Mouse (Mus musculus) frontal cortex, adult 2 months (tissue): ENCODE results near the gene Dnajc28. TPM values are rescaled to one million over a fixed set of nuclear protein-coding genes. Genes with fewer than 3 reads are reported as not detected.
A peak's percentile ranks its signal among the peaks of the same experiment; 100 is the strongest.
"Not testable (repeated sequence)": the region's sequence is repeated elsewhere in the genome, so short reads cannot be mapped to it uniquely, and the experiment has no call there.

Experiments used
- DNase-seq, 2 experiments: peaks; one replicate each; pipeline ENCODE4 v3.0.0; 2022; ENCODE audit warnings: low spot score in 1 of 2; ENCODE audit errors: extremely low spot score in 1 of 2
- polyA plus RNA-seq: library from polyadenylated mRNA; depleted of rRNA; stranded (reverse); fragments of >200 nt; gene quantifications from 2 replicates; pipeline ENCODE4 v1.2.3, GENCODE M21; 2012; rRNA removed

Dnajc28 gene
- 6.4 and 6.6 TPM in 2 replicates for polyA plus RNA-seq

DNA sequence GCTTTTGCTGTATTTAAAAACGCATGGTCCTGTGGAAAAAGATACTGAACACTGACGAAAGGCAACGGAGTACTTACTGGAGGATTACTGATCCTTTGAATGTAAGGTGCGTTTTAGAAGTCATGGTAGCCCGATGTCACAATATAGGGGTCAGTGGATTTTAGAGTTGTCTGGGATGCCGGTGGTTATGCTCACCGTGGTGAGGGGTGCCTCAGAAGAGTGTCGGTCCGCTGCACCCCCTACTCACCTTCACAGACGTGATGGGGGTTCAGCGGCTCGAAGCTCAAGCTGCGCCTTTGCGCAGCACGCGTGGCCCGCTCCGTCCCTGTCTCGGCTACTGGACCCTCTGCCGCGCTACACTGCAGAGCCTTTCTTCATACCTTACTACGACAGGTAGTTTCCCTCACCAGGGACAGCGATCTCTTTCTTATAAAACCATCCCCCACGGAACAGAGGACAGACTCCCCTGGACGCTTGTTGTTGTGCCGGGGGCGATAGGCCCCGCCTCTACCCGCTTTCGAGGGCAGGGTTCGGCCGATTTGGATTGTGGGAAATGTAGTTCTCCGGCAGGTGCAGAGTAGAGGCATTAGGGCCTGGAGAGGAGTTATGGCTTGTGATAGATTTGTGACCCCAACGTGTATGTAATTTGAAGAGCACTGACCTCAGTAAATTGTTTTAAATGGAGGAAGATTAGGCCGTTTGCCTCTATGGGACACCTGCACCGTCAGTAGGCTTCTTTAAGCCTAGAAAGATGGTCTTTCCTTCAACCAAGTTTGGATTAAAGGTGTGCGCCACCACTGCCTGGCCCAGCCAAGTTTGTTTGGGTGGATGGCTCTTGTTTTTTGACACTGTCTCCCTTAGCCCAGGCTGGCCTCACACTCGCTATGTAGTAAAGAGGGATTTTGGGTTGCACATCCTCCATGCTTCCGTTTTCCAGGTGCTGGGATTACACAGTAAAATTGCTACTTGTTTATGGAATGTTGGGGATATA, at the start of gene Dnajc28:
TSS of gene Dnajc28 (minus strand) at position 516 of the 991 bp plus-strand sequence.
- DNase-seq: peak; percentile 66 to 89

DNA sequence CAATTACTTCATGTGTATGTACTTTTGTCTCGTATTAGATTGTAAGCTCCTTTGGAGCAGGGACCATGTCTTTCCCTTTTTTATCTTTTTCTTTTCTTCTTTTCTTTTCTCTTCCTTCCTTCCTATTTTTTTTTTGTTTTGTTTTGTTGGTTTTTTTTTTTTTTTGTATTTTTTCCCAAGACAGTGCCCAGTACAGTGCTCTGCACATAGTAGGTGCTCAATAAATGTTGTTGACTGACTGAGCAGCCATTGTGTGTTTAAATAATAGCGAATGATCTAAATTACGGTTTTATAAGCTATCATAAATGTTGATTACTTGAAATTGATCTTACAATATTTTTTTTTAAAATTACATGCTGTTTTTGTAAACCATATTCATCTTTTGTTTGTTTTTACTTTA, 45.0 kb upstream of the Dnajc28 start:
- DNase-seq: no peak

DNA sequence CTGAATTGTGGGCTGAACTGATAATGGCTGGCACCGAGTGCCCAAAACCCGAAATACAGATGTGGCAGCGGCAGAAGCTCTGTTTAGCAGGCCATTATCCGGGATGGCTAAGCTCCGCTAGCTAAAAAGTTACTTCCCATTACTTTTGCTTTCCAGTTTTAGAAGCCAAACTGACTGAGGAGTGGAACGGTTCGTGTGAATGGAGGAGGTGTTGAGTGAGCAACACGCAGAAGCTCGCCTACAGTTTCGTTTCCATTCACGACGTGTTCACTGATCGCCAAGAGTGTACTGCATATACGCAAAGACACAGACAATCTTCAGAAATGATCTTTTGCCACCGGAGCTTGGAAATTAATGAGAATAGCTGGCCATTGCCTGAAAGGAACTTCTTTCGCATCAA, 43.5 kb upstream of the Dnajc28 start:
- peak in 1 of 2 experiments; percentile 59 for DNase-seq

- DNase-seq: no peak
Measured at GRCm38 (mm10) chr16:91661397-91661796, 42.6 kb upstream of the Dnajc28 start.

GRCm38 (mm10) chr16:91659798-91660197, 41.0 kb upstream of the Dnajc28 start:
- no peak for DNase-seq

- no peak for DNase-seq
Measured at GRCm38 (mm10) chr16:91658471-91658870, 39.6 kb upstream of the Dnajc28 start.

- no peak for DNase-seq
Measured at GRCm38 (mm10) chr16:91657285-91657684, 38.5 kb upstream of the Dnajc28 start.

GRCm38 (mm10) chr16:91655285-91655684, 36.5 kb upstream of the Dnajc28 start:
- no peak for DNase-seq

- no peak for DNase-seq
Measured at GRCm38 (mm10) chr16:91652191-91652590, 33.4 kb upstream of the Dnajc28 start.

DNA sequence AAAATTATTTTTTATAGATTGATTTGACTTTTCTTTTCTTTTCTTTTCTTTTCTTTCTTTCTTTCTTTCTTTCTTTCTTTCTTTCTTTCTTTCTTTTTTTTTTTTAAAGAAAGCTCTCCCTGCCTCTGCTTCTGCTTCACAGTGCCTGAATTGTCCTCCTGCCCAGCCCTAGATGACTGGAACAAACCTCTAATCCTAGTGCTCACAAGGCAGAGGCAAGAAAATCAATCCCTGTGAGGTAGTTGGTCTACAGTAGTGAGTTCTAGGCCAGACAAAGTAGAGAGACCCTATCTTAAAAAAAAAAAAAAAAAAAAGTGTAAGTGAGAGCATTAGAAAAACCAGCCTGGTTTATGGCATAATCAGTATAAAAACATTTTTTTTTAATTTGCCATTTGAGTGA, 31.0 kb upstream of the Dnajc28 start:
- no peak for DNase-seq

DNA sequence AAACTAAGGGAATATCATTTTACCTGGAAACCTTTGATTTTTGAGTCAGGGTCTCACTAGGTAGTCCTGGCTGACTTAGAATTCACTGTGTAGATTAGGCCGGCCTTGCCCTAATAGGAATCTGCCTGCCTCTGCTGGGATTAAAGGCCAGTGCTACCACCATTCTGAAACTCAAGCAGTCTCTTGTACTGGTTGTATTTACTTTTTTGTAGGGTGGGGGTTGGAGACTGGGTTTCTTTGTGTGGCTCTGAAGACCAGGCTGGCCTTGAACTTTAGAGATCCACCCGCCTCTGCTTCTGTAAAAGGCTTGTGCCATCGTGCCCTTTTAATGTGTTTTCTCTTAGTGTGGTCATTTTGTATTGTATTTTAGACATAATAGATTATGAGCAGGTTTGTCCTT, 30.4 kb upstream of the Dnajc28 start:
- no peak for DNase-seq

- DNase-seq: peak in 1 of 2 experiments; percentile 66
Measured at GRCm38 (mm10) chr16:91648220-91648550, 29.4 kb upstream of the Dnajc28 start.

- DNase-seq: peak; percentile 96 to 98
Measured at GRCm38 (mm10) chr16:91647461-91648219, 28.8 kb upstream of the Dnajc28 start, which contains the start of gene Son. Gene Son (plus strand): TSS chr16:91647506.

- peak; percentile 84 to 94 for DNase-seq
Measured at GRCm38 (mm10) chr16:91646681-91647419, 28.0 kb upstream of the Dnajc28 start, which contains the start of gene Gart. Gene Gart (minus strand): TSS chr16:91646952.

- DNase-seq: no peak
Measured at GRCm38 (mm10) chr16:91645995-91646602, 27.3 kb upstream of the Dnajc28 start.

DNA sequence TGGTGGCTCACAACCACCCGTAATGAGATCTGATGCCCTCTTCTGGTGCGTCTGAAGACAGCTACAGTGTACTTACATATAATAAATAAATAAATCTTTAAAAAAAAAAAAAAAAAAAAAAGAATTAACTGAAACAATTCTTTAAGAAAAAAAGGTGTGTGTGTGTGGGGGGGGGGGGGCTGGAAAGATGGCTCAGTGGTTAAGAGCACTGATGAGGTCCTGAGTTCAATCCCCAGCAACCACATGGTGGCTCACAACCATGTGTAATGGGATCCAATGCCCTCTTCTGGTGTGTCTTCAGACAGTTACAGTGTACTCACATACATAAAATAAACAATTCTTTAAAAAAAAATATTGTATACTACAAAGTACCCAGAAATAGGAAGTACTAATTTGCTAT, 26.6 kb upstream of the Dnajc28 start:
- not testable (repeated sequence) for DNase-seq

DNA sequence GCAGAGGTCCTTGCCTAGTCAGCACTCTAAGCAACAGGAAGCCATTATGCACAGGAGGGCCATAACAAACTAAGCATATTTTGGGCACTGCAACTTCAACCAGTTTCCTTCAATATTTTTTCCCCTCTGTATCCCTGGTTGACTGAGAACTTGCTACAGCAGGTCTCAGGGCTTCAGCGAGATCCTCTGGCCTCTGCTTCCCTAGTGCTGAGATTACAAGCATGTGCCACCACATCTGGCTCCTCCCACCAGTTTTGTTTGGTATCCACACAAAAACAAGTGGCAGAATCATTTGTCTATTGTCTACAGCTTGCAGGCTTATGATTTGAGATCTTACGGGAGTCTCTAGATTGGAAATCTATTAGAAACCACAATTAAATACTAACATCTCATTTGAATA, 26.1 kb upstream of the Dnajc28 start:
- DNase-seq: no peak

- no peak for DNase-seq
Measured at GRCm38 (mm10) chr16:91640171-91640570, 21.3 kb upstream of the Dnajc28 start.

- peak; percentile 54 to 62 for DNase-seq
Measured at GRCm38 (mm10) chr16:91639636-91640035, 20.8 kb upstream of the Dnajc28 start.

DNA sequence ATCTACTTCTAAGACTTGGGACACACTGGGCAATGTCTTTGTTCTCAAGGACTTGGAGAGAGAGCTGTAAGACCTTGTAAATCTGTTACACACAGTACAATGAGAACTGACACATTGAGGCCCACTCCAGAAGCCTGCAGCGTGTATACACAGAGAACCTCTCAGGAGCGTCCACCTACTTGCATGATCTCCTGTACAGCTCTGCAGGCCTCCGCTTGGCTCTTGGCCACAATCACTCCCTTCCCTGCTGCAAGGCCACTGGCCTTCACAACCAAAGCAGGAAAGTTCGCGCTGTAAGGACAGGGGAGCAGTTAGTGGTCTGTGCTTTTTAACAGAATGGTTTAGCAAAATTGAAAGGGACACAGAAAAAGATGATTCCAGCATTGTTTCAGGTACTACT, 20.3 kb upstream of the Dnajc28 start:
- no peak for DNase-seq
